Mouse (Mus musculus): Measurements from ENCODE around the gene Cux1. TPM values are rescaled to one million over a fixed set of nuclear protein-coding genes. Genes with fewer than 3 reads are reported as not detected.

The Cux1 gene
- total RNA-seq, 2 experiments from 2014 or later, result 87.0 to 97.5 TPM

DNA sequence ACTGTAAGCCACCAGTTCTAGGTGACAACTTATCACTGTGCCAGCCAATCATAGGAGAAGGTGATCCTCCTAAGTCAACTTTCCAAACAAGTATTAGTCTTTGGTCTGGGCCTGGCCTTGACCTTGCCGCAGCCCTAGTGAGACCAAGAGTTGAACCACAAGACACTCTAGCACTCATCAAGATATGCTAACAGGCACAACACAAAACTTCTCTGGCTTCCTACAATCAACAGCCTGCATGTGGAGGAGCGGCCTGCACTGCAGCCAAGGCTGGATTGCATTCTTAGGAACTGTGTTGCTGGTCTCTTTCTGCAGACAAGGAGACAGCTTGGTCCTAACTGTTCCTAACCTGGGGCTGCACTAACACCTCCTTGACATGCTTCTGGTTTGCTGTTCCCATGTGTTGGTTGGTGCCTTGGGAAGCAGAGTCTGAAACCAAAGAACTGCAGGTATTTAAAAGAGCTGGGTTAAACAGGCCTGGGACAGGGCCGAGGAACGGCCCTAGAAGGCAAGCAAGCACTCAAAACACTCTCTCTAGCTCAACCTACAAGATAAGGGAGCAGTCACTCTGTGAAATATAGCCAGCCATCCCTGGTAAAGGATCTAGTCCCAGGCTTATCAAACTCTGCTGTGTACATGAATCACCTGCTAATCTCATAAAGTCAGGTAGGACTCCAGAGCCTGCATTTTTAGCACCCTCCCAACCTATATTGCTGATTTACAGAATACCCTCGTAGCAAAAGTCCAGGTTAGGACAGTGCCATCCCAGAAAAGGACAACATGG lies 27.0 kb downstream of the Cux1 start:
- no peak for DNase-seq

DNA sequence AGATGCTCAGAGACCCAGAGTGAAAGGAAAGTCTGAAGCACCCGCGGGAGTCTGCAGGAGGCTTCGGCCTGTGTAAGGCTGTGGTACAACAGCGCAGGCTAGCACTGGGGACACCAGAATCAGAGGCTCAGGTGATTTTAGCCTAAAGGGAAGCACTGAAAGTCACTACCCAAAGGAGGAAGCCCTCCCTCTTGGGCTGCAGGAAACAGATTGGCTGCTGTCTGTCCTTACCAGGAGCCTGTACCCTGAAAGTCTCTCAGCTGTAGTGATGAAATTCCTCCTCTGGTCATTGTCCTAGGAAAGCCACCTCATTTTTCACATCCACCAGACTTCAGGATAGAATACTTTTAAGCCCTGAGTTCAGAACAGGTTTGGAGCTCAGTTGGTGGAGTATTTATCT lies 30.5 kb downstream of the Cux1 start:
- no peak for DNase-seq

DNA sequence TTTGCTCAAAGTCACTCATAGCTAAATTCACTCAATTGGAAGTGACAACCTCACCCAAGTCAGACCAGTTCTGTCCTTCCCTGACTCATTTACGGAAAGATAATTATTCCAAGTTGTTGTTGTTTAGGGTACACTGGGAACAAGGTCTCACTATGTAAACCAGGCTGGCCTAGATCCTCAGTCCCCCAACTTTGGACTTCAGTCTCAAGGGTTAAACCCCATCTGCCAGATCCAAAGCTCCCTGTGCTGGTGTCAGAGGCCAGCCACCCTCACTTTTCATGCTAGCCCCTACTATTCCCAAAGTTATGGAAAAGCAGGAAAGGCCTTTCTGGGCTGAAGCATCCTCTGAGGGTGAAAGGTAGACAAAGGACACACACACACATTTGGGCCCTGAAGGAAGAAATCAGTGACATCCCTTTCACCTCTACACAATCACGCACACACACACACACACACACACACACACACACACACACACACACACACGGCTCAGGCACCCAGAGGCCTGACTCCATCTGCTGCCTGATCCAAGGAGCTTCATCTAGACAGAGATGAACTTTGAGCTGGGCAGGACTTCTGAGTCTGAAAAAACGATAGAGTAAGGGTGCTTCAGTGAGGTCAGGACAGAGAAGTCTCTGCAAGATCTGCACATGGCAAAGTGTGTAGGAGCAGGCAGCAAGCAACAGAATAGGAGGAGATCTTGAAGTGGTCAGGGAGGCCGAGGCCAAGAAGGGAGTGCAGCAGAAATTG lies 31.1 kb downstream of the Cux1 start:
- no peak for DNase-seq

DNA sequence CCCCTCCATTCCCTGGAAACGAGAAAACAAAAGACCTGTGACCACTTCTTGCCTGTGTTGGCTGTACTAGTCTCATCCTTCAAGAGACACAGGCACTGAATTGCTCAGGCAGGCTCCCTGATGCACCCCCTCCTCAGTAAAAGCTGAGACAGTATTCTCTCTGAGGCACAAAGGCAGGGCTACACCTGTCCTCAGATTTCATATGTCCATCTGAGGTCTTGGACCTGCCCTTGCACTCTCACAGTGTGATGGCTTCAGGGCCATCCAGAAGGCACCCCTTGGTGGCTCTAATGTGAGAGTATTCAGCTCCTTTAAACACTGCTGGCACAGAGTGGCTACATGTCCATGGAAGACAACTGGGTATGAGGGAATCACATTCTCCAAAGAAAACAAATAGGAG lies 32.1 kb downstream of the Cux1 start:
- no peak for DNase-seq

DNA sequence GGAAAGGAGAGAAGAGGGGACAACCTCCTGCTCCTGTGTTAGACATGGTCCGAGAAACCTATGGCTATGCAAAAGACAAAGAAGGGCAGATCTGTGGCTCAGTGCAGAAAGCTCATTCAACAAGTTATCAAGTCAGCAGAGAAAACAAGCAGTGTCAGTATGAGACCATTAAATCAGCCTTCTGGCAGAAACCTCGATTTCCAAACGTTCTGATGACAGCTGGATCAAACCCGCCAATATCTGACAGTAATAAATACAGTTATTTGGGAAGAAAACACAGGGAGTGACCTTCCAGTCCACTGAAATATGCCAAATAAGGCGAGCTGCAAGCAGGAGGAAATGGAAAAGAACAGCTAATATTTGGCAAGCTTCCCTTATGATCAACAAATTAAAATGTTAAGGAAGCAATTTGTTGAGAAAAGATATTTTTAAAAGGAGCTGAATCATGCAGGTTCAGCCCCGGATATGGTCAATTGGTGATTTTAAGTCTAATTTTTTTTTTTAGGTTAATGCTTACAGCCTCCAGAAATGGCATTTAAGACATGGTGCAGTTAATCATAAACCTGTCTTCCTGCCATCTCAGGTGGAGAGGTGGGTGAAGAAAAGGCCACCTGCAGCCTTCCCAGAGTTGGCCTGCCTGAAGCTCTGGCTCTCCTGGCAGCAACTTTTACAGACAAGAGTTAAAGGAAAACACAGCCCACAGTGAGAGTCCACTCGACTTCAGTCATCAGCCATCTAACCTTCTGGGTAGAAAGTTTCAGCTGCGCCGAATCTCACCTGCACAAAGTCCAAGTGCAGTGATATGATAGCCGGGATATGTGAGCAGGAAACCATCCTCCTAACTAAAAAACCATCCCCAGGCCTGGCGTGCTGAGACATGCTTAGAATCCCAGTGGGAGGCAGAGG lies 33.7 kb downstream of the Cux1 start:
- DNase-seq, result no peak

DNA sequence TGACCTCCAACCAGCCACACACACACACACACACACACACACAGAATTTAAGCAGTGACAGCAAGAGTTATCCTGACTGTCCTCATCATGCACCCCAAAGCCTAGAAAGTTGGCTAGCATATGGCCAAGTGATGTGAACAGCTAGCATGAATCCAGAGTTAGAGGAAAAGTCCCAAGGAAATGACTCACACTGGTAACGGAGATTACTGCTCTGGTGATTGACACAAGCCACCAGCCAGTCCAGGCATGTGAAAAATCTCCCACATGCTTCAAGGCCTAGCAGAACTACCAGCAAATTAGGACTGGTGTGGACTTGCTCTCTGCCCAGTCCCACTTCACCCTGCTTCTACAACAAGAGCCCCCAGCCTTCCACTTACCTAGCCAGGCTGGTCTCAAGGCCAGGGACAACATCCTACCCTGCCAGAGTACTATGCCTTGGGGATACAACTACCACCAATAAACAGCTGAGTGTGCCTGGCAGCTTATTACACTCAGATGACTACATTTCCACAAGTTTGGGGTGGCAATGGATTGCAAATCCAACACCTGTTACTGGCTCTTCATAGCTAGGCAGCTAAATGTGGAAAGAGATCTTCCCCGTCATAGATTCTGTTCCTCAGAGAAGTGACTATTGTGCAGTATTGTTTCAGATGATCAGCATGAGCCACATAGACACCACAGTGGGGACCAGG lies 35.5 kb downstream of the Cux1 start:
- DNase-seq, result no peak

DNA sequence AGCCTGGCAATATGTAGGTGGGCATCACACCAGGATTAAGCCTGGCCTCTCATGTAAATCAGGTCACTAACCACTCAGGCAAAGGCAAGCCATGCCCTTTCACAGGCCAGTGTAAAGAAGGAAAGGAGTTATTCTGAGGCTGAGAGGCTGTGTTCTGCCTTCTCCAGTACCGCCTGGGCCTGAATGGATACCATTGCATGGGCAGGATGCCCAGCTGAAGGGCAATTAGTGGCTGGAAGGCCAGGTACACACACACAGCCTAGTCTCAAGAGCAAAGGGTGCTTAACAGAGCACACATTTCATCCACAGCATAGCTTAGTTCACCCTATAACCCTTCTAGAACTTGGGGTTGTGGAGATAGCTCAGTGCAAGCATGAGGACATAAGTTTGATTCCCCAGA lies 36.4 kb downstream of the Cux1 start:
- peak; percentile 32 for DNase-seq

DNA sequence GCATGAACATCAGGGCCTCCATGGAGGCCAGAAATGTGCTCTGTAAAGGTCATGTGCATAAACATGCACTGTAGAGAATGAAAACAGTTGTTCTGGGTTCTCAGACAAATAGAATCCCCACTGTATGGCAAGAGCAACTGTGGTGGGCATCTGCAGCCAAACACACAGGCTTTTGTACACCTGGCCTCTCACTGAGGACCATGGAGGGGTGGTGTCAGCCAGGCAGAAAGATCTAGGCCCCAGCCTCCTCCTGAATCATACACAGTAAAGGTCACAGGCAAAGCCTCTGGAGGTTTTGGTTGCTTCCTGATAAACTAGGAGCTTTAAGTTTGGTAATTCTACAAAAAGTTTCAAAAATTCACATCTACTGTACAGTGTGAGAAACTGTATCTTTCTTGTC lies 38.1 kb downstream of the Cux1 start:
- DNase-seq, result no peak

DNA sequence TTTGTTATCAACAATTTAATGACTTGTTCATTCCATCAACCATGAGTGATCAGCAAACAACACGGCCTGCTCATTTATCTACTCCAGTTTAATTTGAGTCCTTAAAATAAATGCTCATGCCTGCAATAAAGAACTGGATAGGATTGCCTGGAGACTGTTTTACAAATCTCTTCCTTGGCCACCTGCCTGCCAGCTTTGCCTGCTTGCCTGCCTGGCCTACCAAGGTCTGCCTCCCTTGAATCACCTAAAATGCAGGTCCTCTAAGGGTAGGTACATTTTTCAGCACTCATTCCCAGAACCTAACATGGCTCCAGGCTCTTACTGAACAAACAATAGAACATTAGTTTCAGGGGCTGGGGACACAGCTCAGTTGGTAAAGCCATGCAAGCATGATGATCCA lies 39.4 kb downstream of the Cux1 start:
- DNase-seq, result no peak

DNA sequence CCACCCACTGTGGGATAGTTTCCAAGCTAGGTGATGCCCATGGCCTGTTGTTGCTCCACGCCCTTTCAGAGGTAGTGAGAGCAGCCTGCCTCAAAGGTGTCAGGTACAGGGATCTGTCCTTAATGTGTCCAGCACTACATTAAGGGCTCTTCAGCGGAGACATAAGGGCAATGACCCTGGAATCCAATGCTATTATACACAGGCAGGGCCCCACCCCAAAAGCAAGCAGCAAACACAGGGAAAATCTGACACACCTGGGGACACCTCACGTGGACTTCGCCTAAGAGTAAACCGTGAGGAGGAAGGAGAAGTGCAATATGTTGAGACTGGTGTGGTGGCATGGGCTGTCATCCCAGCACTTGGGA lies 40.8 kb downstream of the Cux1 start:
- DNase-seq, result no peak

DNA sequence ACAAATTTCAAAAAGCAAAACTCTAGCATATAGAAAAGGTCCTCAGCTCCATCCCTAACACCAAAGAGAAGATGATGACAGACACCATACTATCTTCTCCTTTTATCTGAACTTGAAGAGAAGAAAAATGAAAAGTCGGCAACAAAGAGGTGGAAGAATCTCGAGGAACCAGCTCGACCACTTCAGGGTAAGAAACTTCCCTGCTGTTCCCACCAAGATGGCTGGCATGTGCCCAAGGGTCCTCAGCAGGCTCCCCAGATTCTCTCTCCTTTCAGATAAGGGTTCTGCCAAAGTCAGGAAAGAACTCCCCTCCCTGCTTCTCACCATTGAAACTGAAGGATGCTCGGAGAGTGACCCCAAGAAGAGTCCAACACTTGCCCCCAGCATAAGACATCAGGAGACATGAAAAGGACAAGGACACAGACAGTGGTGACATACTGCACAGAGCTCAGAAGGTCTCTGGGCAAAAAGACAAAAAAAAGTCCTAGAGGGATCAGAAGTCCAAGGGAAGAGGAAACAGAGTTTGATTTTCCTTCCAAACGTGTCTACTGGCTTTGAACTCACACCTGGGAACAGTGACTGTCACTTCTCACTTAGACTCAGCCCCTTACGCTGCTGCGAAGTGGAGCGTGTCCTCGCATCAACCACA lies 41.3 kb downstream of the Cux1 start:
- no peak for DNase-seq

DNA sequence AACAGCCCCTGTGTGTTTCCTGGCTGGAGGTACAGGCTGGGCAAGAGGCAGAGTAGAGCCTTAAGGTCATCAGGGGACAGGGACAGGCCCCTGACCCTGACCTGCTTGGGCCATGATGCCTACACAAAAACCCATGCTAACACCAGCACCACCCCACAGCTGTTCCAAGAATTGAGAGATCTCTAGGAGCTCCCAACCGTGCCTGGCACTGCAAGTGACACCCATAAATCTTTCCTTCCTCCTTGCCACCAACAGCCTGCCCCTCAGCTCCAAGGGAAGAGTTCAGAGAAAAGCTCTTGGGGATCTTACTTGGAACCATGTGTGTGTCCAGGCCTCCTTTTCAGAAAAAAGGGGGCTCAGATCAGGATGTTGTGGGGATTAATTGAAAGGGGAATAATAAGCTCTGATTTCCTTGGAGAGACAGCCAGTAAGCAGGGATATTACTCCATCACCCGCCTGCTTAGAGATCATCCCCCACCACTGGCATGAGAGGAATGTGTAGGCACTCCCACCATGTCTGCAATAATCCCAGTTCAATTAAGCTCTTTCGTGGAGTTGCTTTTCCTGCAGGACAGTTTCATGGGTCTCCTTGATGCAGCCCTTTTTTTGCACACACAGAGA lies 44.3 kb downstream of the Cux1 start:
- DNase-seq, result no peak

DNA sequence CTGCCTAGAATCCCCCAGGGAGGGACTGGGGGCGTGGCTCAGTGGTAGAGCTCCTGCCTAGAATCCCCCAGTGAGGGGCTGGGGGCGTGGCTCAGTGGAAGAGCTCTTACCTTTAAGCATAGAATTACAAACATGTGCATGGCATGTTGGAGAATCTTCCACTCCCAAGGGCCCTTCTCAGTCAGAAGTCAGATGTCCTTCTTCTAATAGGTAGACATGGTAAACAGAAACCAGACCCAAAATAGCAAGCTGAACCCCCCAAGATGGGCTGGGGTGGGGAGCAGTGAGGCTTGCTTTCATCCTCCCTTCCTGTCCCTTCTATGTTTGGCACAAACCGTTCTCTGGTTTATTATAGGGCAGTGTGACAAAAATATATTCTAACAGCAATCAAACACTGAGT lies 45.6 kb downstream of the Cux1 start:
- no peak for DNase-seq

DNA sequence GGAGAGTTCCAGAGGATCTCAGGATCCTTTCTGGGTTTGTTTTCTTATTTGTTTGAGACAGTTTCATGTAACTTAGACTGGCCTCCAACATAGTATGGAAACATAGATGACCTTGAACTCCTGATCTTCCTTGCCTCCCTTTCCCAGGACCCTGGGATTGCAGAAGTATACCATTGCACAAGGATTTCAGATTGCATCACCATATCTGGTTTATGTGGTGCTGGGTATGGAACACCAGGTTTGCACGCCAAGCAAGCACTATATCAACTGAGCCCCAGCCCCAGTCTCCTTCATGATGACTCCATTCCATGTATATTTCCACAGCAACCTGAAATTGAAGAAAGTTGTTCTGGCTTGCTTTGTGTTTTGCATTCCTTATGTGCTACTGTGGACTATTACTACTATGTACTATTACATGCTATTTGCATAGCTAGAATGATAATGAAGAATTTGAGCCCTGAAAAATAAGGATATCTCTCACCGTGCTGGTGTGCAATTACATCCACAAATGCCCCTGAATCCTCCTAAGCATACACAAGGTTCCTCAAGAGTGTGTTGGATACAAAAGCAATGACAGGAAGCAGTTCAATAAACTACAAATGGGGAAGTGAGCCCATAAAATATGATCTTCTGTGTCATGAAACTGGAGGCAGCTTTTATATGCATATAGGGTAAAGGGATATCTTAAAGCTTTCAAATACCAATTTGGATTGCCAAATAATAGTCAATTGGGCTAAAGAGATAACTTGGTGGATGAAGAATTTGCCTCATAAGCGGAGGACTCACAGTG lies 48.4 kb downstream of the Cux1 start:
- DNase-seq, result no peak

DNA sequence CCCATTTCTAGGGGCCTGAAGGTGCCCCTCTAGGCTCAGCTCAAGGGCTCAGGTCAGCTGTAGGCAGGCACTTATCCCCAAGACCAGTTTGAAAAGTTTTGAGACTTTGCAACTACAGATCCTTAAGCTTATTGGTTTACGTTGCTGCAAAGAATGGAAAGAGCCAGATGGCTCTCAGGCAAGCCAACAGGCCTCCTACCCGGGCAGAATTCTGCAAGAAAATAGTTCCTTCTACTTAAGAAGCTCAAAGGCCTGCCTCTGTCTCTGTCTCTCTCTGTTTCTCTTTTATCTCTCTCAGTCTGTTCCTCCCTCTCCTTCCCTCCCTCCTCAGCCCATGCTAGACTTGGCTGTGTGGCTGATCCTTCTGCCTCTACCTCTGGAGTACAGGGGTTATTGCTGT lies 49.8 kb downstream of the Cux1 start:
- no peak for DNase-seq

DNA sequence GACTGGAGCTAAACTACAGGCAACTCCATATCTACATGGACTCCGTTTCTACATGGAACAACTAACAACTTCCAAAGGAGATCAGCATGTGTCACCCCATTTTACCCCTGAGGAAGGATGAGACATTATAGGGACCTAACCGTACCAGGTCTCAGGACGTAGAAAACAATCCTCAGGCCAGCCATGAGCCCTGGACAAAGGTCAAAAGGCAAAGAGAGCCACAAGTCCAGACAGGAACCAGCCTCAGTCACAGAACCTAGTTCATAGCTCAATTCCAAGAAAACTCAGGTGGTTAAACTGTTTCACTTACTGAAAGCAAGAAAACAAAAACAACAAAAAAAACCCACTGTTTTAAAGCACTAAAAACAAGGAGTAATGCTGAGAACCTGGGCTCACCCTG lies 50.7 kb downstream of the Cux1 start:
- DNase-seq, result no peak

DNA sequence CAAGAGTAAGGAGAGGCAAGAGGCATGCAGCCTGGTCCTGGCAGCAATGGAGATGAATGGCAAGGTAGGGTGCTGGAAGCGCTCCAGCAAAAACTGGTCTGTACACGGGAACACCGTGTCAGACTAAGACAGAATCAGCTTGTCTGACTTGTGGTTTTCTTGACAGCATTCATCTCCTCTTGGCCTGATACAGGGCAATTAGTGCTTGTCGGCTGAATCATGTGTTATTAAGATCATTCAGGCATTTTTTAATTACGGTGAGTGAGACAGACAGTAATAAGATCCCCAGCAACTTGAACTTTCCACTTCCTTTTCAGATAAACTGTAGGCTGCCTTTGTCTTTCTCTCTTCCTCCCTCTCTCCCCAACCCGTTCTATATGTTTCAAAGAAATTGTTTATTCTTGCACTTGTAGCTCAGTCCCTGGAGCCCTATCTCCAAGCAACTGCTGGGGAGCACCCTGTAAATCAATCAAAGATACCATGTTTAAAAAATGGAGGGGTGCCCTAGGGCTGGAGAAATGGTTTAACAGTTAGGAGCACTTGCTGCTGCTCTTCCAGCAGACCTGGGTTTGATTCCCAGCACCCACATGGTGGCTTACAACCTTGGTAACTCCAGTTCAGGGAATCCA lies 53.1 kb downstream of the Cux1 start:
- no peak for DNase-seq

DNA sequence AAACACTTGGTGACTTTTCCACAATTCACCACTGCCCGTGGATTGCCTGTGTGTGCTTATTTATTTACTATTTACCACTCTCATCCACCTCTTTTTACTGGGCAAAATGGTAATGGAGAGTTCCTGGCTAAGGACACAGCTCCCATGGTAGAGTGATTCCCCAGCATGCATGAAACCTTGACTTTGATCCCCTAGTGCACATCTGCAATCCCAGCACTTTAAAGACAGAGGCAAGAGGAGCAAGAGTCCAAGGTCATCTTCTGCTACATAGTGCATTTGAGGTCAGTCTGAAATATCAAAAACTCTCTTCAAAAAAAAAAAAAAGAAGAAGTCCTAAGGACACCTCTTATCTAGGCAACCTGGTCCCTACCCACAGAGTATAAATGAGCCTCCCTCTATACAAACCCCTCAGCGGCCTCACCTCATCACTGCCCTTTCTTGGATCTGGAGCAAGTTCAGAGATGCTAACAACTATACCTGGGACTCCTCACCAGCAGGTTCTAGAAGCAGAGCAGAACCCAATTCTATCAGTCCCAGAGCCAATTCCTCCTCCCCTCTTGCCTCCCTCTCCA lies 55.1 kb downstream of the Cux1 start:
- no peak for DNase-seq

DNA sequence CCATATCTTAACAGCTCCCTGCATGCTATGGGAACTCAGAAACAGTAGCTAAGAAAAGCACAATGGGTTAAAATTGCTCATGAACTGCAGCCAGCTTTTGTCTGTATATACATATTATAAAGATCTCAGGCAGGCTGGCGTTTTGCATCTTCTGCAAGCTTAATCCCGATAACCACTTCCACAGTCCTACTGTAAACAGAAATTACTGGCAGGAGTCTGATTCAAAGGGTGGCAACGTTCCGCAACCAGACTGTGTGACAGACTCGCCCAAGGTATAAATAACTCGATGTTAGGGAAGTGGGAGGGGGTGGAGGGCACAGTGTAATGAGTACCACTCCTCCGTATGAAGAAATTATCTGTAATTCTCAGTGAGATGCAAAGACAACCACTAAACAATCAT lies 55.9 kb downstream of the Cux1 start:
- no peak for DNase-seq

DNA sequence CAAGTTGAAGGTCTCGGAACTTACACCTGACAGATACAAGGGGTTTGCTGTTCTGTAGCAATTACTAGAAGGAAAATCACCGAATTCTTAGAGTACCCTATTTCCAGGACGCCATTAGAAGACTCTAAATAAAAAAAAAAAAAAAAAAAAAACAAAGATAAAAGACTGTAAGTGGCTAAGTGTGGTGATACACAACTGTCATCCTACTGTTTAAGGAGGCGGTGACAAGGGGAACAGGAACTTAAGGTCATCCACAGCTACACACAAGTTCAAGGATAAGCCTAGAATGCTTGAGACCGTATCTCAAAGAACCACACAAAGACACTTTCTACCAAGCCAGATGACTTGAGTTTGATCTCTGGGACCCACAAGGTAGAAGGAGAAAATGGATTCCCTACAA lies 56.7 kb downstream of the Cux1 start:
- DNase-seq, result no peak

Measured in gastrocnemius, postnatal 10 days (tissue).